Mouse (Mus musculus): Measurements from ENCODE around the gene Ptk6. TPM values are rescaled to one million over a fixed set of nuclear protein-coding genes. Genes with fewer than 3 reads are reported as not detected.

The Ptk6 gene
- total RNA-seq (2021): not detected
- long read RNA-seq, experiment 1: 0 reads
- long read RNA-seq, experiment 2: 0 reads

GRCm38 (mm10) chr2:181202422-181202821 is at the start of gene Ptk6:
TSS of gene Ptk6 (minus strand) at chr2:181202789.
- no peak for DNase-seq (ENCODE audit: low spot score)

DNA sequence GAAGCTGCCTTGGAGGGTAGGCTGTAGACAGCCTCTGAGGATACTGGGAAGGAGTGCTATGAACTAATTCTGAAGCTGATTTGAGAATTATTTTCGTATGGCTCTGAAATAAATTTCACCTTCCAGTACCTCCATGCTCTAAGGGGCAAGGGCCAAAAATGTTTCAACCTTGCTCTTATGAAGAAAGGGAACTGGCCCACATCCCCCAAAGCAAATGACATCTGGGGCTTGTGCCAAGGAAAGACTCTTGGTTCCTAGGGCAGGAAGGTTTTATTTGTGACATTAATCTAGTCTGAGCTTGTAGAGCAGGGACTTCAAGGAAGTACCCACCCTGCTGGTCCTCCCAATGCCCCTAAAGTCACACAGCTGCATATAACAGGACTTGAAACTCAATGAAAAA is 49.3 kb upstream of the Ptk6 start:
- DNase-seq (ENCODE audit: low spot score): no peak

DNA sequence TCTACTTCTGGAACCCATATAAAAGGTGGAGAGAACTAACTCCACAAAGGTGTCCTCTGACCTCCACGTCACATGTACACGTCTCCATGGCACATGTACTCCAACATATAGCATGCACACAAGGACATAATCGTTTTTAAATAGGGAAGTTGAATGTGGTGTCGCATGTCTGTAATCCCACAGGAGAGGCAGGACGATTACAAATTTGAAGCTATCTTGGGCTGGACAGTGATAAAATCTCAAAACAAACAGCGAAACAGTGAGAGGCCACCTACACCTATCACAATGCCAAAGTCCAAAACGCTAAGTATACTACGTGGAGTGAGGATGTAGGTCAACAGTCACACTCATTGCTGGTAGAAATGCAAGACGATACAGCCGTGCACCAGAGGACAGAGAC is 46.6 kb upstream of the Ptk6 start:
- DNase-seq (ENCODE audit: low spot score): no peak

DNA sequence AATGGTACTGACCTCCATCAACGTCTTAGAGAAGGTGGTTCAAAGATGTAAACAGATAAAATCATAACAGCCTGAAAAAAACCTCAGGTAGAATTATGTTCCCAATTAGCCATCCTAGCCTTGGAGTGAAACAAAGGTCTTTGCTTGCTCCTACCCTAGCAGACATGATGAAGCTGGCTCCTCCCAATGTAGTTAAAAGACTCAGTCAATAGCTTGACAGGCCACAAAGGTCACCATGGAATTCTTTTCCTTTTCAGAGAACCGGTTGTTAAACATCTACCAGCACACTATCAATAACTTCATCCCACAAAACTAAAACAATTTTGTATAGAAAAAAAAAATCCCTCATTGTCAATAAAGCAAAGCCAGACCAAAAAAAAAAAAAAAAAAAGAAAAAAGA is 42.4 kb upstream of the Ptk6 start:
- no peak for DNase-seq (ENCODE audit: low spot score)

GRCm38 (mm10) chr2:181243706-181244394 is 41.3 kb upstream of the Ptk6 start:
- DNase-seq (ENCODE audit: low spot score): peak; percentile 51

GRCm38 (mm10) chr2:181242314-181242665 is 39.7 kb upstream of the Ptk6 start:
- DNase-seq (ENCODE audit: low spot score): no peak

GRCm38 (mm10) chr2:181241602-181242313 is 39.2 kb upstream of the Ptk6 start, which contains the start of gene Helz2:
TSS of gene Helz2 (minus strand) at chr2:181242027.
- DNase-seq (ENCODE audit: low spot score): peak; percentile 42

- no peak for DNase-seq (ENCODE audit: low spot score)
Observed at GRCm38 (mm10) chr2:181240806-181241440, 38.3 kb upstream of the Ptk6 start.

- DNase-seq (ENCODE audit: low spot score): no peak
Observed at GRCm38 (mm10) chr2:181239261-181239660, 36.7 kb upstream of the Ptk6 start.

DNA sequence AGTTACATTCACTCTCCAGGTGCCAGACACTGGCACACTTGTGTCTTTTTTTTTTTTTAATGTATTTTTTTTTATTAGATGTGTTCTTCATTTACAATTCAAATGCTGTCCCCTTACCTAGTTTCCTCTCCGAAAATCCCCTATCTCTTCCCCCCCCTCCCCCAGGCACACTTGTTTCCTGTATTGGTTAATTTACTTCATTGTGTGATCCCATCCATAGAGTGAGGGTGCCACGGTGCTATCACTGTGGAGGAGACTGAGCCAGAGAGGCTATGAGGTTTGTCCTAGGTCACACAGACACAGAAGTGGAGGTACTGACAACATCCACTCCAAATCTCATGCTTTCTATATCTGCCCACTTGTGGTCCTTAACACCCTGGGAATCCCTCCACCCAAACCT is 36.3 kb upstream of the Ptk6 start:
- DNase-seq (ENCODE audit: low spot score): no peak

DNA sequence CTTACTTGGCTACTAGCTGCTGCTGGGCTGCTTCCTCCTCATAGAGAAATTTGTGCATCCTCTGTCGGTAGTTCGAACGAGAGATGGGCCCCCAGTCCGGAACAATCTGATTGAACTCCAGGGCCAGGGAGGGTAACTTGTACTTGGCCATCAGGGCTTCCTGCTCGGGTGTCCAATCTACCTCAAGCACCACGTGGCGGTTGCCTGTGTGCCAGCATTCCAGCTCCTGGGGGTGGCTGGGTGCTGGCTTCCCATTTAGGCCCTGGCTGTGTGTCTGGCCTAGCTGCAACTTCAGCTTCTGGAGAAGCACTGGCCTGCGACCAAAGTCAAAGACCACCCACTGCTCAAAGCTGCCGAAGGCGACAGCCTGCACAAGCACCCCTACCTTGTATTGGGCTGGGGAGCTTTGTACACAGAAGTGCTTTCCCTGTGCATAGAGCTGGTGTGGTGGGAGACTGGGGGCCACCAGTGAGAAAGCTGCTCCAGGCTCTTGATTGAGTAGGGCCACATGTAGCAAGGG is 35.6 kb upstream of the Ptk6 start:
- no peak for DNase-seq (ENCODE audit: low spot score)

DNA sequence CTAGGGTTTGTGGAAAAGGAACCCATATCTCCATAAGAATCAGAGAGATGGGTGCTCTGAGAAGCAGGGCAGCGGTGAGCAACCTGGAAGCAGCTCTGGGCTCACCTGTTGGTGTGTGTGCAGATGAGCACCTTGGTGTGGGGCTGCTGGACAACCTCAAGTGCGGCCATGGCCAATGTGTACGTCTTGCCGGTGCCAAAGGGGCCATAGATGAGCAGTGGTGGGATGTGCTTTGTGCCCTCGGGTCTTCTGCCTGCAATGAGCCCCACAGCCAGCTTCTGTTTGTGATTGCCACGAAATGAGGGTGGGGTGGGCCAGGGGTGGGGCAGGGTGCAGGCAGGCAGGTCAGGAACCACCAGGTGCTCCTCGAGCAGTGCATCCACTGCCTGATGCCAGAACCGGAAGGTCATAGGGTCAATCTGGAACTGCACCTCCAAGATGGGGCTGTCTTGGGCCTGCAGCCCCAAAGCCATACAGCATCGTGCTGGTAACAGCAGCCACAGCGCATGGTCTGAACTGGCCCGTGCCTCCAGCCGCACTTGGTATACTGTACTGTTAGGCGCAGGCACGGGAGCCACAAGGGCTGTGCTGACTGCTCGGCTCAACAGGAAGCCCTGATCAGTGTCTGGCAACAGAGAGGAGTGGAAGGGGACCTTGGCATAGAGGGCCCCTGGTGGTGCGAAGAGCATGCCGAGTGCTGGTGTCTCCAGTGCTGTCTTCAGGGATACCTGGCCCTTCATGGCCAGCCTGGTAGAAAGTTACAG is 34.8 kb upstream of the Ptk6 start:
- no peak for DNase-seq (ENCODE audit: low spot score)

DNA sequence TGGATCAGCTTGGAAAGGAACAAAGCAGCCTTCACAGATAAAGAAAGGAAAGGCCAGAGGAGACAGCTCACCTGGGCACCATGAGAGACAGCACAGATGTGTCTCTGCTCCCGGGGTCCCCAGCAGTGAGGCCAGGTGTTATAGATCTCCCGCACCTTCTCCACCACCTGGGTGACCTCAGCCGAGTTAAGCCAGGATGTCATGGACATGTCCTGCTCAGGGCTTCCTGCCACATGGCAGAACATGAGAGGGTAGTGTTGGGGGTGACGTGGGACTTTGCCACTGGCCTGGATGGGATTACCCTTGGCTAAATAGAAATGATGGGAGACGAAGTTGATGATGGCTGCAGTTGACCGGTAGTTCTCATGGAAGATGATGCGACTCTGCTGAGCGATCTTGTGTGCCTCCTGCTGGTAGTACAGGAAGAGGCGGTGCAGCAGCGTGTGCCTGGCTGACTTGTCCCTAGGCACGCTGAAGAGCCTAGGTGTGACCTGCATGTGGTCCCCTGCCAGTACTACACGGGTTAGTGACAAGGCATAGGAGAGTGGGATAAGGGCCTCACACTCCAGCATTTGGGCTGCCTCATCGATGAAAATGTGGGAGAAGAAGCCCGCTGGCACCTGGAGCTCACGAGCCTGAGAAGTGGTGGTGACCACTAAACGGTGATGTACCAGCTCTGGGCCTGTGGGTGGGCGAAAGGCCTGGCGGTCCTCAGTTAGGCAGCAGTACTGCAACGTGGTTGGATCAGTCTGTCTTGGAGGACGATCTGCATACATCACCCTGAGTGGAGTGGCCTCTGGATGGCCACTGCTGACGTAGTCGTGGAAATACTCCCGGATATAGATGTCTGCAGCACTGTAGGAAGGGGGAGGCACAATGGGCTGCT is 33.3 kb upstream of the Ptk6 start:
- DNase-seq (ENCODE audit: low spot score): no peak

DNA sequence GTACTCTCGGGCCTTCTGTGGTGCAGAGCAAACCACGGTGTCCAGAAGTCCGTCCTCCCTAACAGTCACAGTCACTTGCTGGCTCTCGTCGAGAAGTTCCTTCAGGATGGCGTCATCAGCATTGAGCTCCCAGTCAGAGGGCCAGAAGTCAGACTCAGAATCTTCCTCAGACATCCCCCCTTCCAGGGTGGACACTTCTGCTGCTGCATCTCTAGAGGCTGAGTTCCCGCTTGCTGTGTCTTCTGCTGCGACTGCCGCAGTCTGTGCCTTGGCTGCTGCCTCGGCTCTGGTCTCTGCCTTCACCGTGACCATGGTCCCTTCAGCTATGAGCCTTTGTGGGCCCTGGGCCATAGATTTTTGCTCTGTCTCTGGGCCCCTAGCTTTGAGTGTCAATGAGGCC is 32.1 kb upstream of the Ptk6 start:
- no peak for DNase-seq (ENCODE audit: low spot score)

DNA sequence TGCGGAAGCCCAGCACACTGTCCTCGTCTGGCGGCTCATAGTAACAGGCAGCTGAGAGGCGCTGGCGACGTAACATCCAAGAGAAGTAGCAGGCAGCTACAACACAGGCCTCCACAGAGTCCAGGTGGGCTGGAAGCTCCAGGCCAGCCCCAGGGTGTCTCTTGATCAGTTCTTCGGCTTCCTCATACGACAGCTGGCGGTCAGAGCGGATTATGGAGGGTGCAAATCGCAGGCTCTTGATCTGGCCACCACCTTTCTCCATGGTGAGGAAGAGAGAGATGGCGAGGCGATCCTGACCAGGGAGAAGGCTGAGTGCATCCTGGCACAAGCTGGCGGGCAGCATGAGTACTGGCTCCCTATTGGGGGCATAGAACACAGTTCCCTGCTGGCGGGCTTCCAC is 30.9 kb upstream of the Ptk6 start:
- DNase-seq (ENCODE audit: low spot score): no peak

GRCm38 (mm10) chr2:181231171-181231570 is 28.6 kb upstream of the Ptk6 start:
- DNase-seq (ENCODE audit: low spot score): no peak

GRCm38 (mm10) chr2:181228335-181228734 is 25.7 kb upstream of the Ptk6 start:
- no peak for DNase-seq (ENCODE audit: low spot score)

- no peak for DNase-seq (ENCODE audit: low spot score)
Observed at GRCm38 (mm10) chr2:181227122-181227521, 24.5 kb upstream of the Ptk6 start.

- DNase-seq (ENCODE audit: low spot score): no peak
Observed at GRCm38 (mm10) chr2:181224994-181225393, 22.4 kb upstream of the Ptk6 start.

DNA sequence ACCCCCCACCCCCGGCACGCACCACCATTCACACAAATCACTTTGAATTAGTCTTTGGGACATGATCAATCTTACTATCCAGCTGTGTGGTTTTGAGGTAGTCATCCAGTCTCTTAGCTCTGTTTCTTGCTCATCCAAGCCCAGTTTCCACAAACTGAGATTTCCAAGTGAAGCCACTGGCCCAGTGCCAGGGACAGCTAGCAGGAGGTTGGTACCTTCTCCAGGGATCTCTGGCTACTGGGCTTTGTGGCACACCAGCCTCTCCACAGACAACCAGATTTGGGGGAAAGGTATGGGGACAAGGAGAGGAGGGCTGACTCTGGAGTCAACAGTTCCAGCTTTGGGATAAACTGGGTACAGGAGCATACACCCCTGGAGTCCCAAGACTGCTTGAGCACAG is 17.8 kb upstream of the Ptk6 start:
- no peak for DNase-seq (ENCODE audit: low spot score)
